Mouse (Mus musculus): ENCODE measurements around the gene Foxa3.
A peak's percentile ranks its signal among the peaks of the same experiment; 100 is the strongest.

Foxa3 gene

GRCm38 (mm10) chr7:19000421-19000820 is 22.9 kb downstream of the Foxa3 start:
- DNase-seq (ENCODE audit: low spot score in 2 of 2), result peak; percentile 31 to 35

DNA sequence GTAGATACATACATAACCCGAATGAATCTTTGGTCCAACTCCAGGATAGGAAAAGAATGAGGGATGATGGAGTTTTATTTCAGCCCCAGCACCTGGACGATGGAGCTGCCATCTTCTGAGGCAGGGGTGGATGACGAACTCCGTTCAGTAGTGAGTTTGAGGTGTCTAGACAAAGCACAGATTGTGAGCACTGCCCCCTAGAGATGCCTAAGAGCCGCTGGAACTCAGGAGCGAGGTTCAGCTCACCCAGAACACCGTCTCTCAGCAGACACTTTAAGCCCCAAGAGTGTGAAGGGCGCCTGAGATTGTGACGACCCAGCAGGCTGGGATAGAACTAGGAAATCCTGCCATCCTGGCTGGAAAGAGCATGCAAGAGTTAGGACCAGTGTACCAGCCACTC is 24.5 kb downstream of the Foxa3 start:
- DNase-seq (ENCODE audit: low spot score in 2 of 2), result no peak

GRCm38 (mm10) chr7:18993036-18993435 is 30.3 kb downstream of the Foxa3 start:
- DNase-seq (ENCODE audit: low spot score in 2 of 2), result no peak

DNA sequence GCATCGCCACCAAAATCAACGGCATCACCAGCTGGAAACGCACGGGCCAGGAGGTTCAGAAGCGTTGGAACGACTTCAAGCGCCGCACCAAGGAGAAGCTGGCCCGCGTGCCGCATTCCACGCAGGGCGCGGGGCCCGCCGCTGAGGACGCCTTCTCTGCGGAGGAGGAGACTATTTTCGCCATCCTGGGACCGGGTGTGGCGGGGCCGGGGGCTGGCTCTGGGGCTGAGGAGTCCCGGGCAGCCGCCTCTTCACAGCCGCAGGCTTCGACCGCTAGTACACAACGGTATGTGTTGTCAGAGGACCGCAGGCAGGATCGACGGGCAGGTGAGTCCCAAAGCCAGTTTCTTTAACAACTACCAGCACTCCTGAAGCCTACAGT is 31.1 kb downstream of the Foxa3 start:
- DNase-seq (ENCODE audit: low spot score in 2 of 2), result peak in 1 of 2 experiments; percentile 25

DNA sequence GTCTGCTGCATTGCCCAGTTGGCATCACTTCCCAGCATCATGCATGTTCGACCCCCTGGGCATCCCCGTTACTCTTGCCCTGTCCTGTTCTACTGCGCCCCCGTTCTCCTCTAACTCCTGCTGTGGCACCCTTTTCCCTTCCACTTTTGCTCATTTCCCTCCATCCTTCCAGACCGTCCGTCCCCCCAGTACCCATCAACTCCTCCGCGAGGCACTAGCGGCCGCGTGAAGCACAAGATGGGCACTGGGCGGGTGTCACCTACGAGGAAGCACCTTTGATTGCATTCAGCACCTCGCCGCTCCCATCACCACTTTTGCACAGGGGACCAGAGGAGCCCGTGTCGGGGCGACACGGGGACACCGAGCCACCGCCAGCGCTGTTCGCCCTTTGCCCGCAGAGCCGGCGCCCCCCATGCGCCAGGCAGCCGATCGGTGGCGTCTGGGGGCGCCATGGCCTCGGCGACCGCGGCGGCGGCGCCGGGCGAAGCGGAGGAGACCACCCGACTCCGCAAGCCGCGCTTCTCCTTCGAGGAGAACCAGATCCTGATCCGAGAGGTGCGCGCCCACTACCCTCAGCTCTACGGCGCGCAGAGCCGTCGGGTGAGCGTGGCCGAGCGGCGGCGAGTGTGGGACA is 31.6 kb downstream of the Foxa3 start:
- DNase-seq (ENCODE audit: low spot score in 2 of 2), result peak in 1 of 2 experiments; percentile 24

DNA sequence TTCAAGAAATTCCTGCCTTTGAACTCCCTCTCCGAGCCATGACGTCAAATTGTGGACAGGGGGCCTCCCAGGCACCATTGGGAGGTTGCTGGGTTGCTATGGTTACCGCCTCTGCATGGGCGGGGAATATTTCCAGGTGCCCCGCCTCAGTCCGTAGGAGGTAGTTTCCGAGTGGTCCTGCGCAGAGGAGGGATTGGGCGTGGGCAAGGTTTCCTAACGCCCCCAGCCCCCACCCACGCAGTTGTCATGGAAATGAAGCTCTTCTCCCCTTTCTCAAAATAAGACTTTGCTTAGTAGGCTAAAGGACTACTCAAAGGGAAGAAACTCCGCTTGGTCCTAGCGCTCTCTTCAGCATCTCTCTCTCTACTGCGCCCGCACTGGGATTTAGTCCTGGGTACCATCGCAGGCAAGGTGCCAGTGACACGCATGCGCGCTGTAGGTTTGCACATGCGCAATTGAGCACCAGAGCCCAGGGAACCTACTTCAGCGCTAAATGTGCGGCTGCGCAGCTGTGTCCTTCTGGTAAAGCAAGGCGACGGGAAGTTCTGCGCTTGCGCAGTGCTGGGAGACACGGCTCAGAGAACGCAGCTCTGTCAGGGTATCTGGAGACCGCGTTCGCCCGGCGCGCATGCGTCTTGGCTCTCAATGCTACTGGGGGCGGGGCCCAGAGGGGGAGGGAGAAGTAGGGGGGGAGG is 32.6 kb downstream of the Foxa3 start, which contains the start of gene Mypop:
Gene Mypop, plus strand, starts transcription at position 645 of the 695 bp plus-strand sequence.
- peak; percentile 83 to 97 for DNase-seq (ENCODE audit: low spot score in 2 of 2)

DNA sequence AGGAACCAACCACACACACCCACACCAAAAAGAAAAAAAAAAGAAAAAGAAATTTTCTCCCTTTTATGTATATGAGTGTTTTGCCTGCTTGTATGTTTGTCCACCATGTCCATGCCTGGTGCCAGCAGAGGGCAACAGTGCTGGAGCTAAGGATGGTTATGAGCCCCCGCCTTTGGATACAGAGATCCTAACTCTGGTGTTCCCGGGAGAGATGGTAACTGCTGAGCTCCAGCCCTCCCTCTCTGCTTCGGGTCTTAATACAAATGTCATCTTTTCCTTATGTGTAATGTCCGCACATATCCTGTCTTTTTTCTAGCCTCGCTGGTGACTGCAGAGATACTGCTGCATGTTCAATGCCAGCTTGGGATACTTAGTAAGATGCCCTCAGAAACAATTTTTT is 33.3 kb downstream of the Foxa3 start:
- DNase-seq (ENCODE audit: low spot score in 2 of 2), result no peak

- DNase-seq (ENCODE audit: low spot score in 2 of 2), result no peak
Measured at GRCm38 (mm10) chr7:18988780-18989179, 34.6 kb downstream of the Foxa3 start.

DNA sequence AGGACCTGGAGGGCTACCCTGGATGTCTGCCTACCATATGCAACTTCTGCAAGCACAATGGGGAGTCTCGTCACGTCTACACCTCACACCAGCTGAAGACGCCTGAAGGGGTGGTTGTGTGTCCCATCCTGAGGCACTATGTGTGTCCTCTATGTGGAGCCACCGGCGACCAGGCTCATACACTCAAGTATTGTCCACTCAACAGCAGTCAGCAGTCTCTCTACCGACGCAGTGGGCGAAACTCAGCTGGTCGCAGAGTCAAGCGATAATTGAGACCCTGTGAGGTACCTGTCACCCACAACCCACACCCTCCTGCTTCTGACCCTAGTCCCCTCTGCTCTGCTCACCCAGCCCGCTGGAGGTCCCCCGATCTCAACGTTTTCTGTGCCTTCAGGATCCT is 35.6 kb downstream of the Foxa3 start:
- DNase-seq (ENCODE audit: low spot score in 2 of 2), result no peak

- DNase-seq (ENCODE audit: low spot score in 2 of 2), result no peak
Measured at GRCm38 (mm10) chr7:18987100-18987499, 36.2 kb downstream of the Foxa3 start, which contains the start of gene Nanos2. Gene Nanos2 (plus strand): TSS chr7:18987400.

GRCm38 (mm10) chr7:18986503-18986902 is 36.8 kb downstream of the Foxa3 start:
- DNase-seq (ENCODE audit: low spot score in 2 of 2), result peak in 1 of 2 experiments; percentile 60

DNA sequence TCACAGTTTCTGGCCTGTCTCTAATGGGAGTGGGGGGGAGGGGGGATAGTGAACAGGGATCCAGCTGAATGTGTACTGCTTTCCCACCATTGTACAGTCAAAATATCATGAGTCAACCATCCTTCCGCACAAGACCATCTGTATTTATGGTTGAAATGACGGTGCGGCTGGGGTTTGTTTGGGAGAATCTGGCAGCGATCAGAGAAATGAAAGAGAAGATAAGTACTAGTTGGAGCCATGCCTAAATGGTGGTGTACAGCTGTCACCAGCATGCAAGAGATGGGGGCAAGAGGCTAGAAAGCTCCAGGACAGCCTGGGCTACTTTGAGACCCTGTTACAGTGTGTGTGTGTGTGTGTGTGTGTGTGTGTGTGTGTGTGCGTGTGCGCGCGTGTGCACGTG is 45.0 kb downstream of the Foxa3 start:
- DNase-seq (ENCODE audit: low spot score in 2 of 2), result no peak

- peak in 1 of 2 experiments; percentile 30 for DNase-seq (ENCODE audit: low spot score in 2 of 2)
Measured at GRCm38 (mm10) chr7:18970956-18971355, 52.4 kb downstream of the Foxa3 start.

DNA sequence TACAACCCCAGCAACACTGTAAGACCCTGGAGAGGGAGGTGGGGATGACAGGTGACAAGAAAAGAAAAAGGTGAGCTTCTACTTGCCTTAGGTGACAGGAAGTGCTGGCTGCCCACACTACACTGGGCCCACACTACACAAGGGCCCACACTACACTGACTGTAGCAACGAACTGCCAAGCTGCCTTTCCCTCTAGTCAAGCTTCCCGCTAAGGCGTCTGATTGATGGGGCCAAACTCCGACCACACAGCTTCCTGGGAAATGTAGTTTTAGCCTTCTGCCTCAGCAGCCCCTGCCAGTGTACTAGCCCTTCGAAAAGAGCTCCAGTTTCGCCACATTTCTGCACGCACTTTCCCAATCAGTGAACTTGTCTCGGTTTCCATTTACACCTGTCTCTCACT is 55.7 kb downstream of the Foxa3 start:
- no peak for DNase-seq (ENCODE audit: low spot score in 2 of 2)

DNA sequence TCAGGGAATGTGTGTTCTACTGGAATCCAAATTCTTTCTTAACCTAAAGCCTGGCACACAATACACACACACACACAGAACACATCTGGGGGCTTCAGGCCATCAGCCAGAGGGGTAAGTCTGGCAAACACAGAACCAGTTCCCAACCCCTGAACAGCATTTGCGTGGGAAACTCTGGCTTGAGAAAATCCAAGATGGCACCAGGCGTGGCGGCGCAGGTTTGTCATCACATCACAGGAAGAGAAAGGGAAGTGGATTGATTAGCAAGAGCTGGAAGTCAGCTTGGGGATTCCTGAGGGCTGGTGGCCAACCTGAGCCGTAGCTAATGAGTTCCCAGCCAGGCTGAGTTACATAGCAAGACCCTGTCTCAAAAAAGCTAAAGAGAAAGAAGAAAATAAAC is 58.0 kb downstream of the Foxa3 start:
- DNase-seq (ENCODE audit: low spot score in 2 of 2), result no peak

GRCm38 (mm10) chr7:18963294-18963843 is 60.0 kb downstream of the Foxa3 start:
- DNase-seq (ENCODE audit: low spot score in 2 of 2), result no peak
